Mouse (Mus musculus) right cerebral cortex, postnatal 36 days (tissue): ENCODE measurements around the gene Ccser2.
A peak's percentile ranks its signal among the peaks of the same experiment; 100 is the strongest.

Experiments used
- DNase-seq, 2 experiments: peaks; one replicate each; pipeline ENCODE4 v3.0.0; 2022; ENCODE audit warnings: low spot score in 2 of 2, mixed read lengths in 1 of 2

Gene Ccser2

GRCm38 (mm10) chr14:36937941-36938340 is 30.6 kb downstream of the Ccser2 start:
- no peak for DNase-seq

GRCm38 (mm10) chr14:36937080-36937878 is 31.3 kb downstream of the Ccser2 start:
- no peak for DNase-seq

- no peak for DNase-seq
These were observed 35.8 kb downstream of the Ccser2 start for GRCm38 (mm10) chr14:36932638-36933382.

- no peak for DNase-seq
These were observed 36.5 kb downstream of the Ccser2 start for GRCm38 (mm10) chr14:36932038-36932437.

GRCm38 (mm10) chr14:36923383-36923782 is 45.2 kb downstream of the Ccser2 start:
- DNase-seq = no peak

- no peak for DNase-seq
These were observed 47.1 kb downstream of the Ccser2 start for GRCm38 (mm10) chr14:36921346-36922049.

- DNase-seq = no peak
These were observed 48.7 kb downstream of the Ccser2 start for GRCm38 (mm10) chr14:36919886-36920285.

GRCm38 (mm10) chr14:36919146-36919545 is 49.4 kb downstream of the Ccser2 start:
- peak; percentile 65 for DNase-seq

- no peak for DNase-seq
These were observed 53.4 kb downstream of the Ccser2 start for GRCm38 (mm10) chr14:36915203-36915602.

- no peak for DNase-seq
These were observed 54.0 kb downstream of the Ccser2 start for GRCm38 (mm10) chr14:36914473-36915005.

GRCm38 (mm10) chr14:36911738-36912137 is 56.8 kb downstream of the Ccser2 start:
- no peak for DNase-seq

- DNase-seq = no peak
These were observed 62.6 kb downstream of the Ccser2 start for GRCm38 (mm10) chr14:36905809-36906522.

- DNase-seq = no peak
These were observed 64.4 kb downstream of the Ccser2 start for GRCm38 (mm10) chr14:36904206-36904605.

GRCm38 (mm10) chr14:36900883-36901282 is 67.7 kb downstream of the Ccser2 start:
- no peak for DNase-seq

- no peak for DNase-seq
These were observed 73.9 kb downstream of the Ccser2 start for GRCm38 (mm10) chr14:36894701-36895100.

- no peak for DNase-seq
These were observed 75.7 kb downstream of the Ccser2 start for GRCm38 (mm10) chr14:36892762-36893358.

- DNase-seq = no peak
These were observed 78.4 kb downstream of the Ccser2 start for GRCm38 (mm10) chr14:36890130-36890529.

GRCm38 (mm10) chr14:36885680-36886079 is 82.9 kb downstream of the Ccser2 start:
- no peak for DNase-seq

GRCm38 (mm10) chr14:36885117-36885516 is 83.5 kb downstream of the Ccser2 start:
- DNase-seq = no peak

GRCm38 (mm10) chr14:36883576-36883975 is 85.0 kb downstream of the Ccser2 start:
- DNase-seq = no peak

GRCm38 (mm10) chr14:36870257-36870656 is 98.3 kb downstream of the Ccser2 start:
- no peak for DNase-seq
